Mouse (Mus musculus) heart, postnatal 0 days (tissue): ENCODE measurements at regions not wholly inside any gene's neighbourhood (a gene's known extent, or its start where the extent isn't known, plus 50 kb on each side); places are given as distances from the start of the nearest gene placed in this dataset.

Source experiments
- ATAC-seq: fragments of 200-750 bp; cut with Nextera tagmentation; 2 replicates; pipeline ENCODE4 v1.8.0; 2017; ENCODE audit warnings: low read depth, moderate number of reproducible peaks, moderate library complexity; ENCODE audit not compliant: insufficient read depth
- DNase-seq: peaks from one replicate; pipeline ENCODE4 v3.0.0-alpha.2; 2016; ENCODE audit warnings: low spot score
- H3K27ac ChIP-seq: fragments of 300-500 bp; sonication (generic); 2 replicates; pipeline ENCODE4 v1.5.1; 2014; ENCODE audit warnings: low read depth, mild to moderate bottlenecking
- H3K27me3 ChIP-seq: fragments of 300-500 bp; sonication (generic); 2 replicates; pipeline ENCODE4 v1.6.1; 2014; ENCODE audit warnings: low read length, mixed read lengths; ENCODE audit not compliant: control insufficient read depth, insufficient read depth
- H3K36me3 ChIP-seq: fragments of 300-500 bp; sonication (generic); replicated peaks from 2 replicates; pipeline ENCODE4 v1.6.1; 2014; ENCODE audit warnings: low read length, mixed read lengths; ENCODE audit not compliant: control insufficient read depth, insufficient read depth
- H3K4me1 ChIP-seq: fragments of 300-500 bp; sonication (generic); 2 replicates; pipeline ENCODE4 v1.6.1; 2014; ENCODE audit warnings: antibody characterized with exemption; ENCODE audit not compliant: control insufficient read depth, insufficient read depth
- H3K4me2 ChIP-seq: fragments of 300-500 bp; sonication (generic); 2 replicates; pipeline ENCODE4 v1.6.1; 2014; ENCODE audit warnings: low read depth, mild to moderate bottlenecking, low read length, moderate library complexity
- H3K4me3 ChIP-seq: fragments of 300-500 bp; sonication (generic); 2 replicates; pipeline ENCODE4 v1.5.1; 2014; ENCODE audit warnings: low read depth, low read length
- H3K9ac ChIP-seq: fragments of 300-500 bp; sonication (generic); replicated peaks from 2 replicates; pipeline ENCODE4 v1.6.1; 2014; ENCODE audit warnings: low read depth, low read length, mixed read lengths
- H3K9me3 ChIP-seq: fragments of 300-500 bp; sonication (generic); replicated peaks from 2 replicates; pipeline ENCODE4 v1.6.1; 2016; ENCODE audit warnings: low read length; ENCODE audit not compliant: control insufficient read depth
- CTCF ChIP-seq: IDR thresholded peaks from 2 replicates; pipeline ENCODE4 v1.5.1; 2016; ENCODE audit warnings: antibody characterized with exemption, control low read depth, low read depth
- EP300 ChIP-seq: IDR thresholded peaks from 2 replicates; pipeline ENCODE4 v1.6.1; 2016; ENCODE audit warnings: antibody characterized with exemption, low read depth
- WGBS: fragments of 180-500 bp; shearing (Covaris S2); extraction: QIAGEN DNeasy Blood & Tissue Kit; methylation state at CpG from one replicate; pipeline ENCODE4 v1.1.7; 2014; 5-methylcytosine and 5-hydroxymethylcytosine counted together

DNA sequence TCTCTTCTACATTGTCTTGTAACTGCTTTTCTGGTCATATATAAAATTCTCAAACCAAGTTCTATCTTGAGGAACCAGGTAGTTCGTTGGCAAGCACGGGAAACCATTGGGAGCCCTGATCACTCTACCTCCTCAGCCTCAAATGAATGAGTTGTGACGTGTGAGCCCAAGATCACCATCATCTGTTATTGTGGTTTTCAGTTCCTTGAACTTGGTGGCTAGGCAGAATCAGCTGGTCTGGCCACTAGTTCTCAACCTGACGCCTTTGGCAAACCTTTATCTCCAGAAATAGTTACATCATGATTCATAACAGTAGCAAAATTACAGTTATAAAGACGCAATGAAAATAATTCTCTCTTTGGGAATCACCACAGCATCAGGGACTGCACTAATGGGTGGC lies 209.7 kb upstream of the Dusp10 start:
- Histone ChIP-seq H3K9ac (no peak overlapping the region), H3K27ac (no peak overlapping the region), H3K4me3 (no peak overlapping the region), H3K4me2 (no peak overlapping the region), H3K9me3 (no peaks in the 10 kb centered on the region), H3K36me3 (no peaks in the 10 kb centered on the region), H3K4me1 (peaks cover 4% of the 10 kb centered on the region; the same call in 1 of the 2 replicates), H3K27me3 (no peaks in the 10 kb centered on the region)
- 63% methylated on average over 5 of the region's 5 CpGs for WGBS
- TF ChIP-seq CTCF: no peak
- no peak for TF ChIP-seq EP300
- DNase-seq (no peak), ATAC-seq (no peak)

DNA sequence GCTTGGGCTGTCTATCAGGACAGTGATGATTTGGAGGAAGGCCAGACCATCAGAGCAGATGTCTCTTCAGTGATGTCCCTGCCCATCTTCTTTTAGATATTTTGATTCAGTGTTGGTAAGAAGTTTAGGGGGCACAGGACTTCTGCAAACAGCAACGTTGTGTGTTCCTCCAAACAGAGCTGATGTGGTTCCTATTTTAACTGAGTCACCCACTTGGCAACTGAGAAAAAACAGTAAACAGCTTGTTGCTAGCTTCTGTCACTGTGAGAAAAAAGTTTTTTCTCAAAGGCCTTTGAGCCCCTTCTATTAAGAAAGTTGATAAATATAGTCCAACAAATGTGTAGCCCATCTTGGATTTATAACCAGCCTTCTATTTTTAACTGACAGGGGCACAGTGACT lies 209.3 kb upstream of the Dusp10 start:
- WGBS: 32% methylated on average over 1 of the region's 1 CpGs
- no peak for TF ChIP-seq CTCF
- TF ChIP-seq EP300: no peak
- no peaks in the 10 kb centered on the region for H3K27me3 ChIP-seq
- no peak overlapping the region for H3K27ac ChIP-seq
- no peak overlapping the region for H3K9ac ChIP-seq
- H3K36me3 ChIP-seq: no peaks in the 10 kb centered on the region
- H3K4me1 ChIP-seq: peaks cover 4% of the 10 kb centered on the region; the same call in 1 of the 2 replicates
- ATAC-seq: no peak
- no peaks in the 10 kb centered on the region for H3K9me3 ChIP-seq
- no peak for DNase-seq
- no peak overlapping the region for H3K4me3 ChIP-seq
- no peak overlapping the region for H3K4me2 ChIP-seq

DNA sequence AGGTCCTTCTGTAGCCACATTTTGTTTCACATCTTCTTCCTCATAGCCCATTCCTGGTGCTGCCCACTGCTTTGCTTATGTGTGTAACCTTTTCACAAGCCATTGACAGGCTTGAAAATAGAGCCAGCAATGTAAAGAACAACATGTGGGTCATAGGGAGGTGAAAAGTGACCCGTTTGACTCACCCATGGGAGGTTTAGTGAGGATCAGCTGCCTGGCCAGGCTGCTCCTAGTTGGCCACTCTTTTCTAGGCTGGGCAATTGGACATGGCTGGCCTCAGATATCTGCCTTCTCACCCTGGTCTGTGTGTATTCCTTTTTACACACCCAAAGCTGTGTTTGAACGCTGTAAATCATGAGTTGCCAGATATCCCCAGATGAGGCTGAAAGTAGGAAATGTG lies 208.8 kb upstream of the Dusp10 start:
- H3K9ac ChIP-seq: no peak overlapping the region
- no peaks in the 10 kb centered on the region for H3K27me3 ChIP-seq
- DNase-seq: no peak
- TF ChIP-seq EP300 (no peak), CTCF (no peak)
- H3K4me1 ChIP-seq: peaks cover 4% of the 10 kb centered on the region; the same call in 1 of the 2 replicates
- H3K9me3 ChIP-seq: no peaks in the 10 kb centered on the region
- no peak overlapping the region for H3K4me3 ChIP-seq
- H3K27ac ChIP-seq: no peak overlapping the region
- ATAC-seq: no peak
- WGBS: 59% methylated on average over 2 of the region's 2 CpGs
- no peaks in the 10 kb centered on the region for H3K36me3 ChIP-seq
- H3K4me2 ChIP-seq: no peak overlapping the region

DNA sequence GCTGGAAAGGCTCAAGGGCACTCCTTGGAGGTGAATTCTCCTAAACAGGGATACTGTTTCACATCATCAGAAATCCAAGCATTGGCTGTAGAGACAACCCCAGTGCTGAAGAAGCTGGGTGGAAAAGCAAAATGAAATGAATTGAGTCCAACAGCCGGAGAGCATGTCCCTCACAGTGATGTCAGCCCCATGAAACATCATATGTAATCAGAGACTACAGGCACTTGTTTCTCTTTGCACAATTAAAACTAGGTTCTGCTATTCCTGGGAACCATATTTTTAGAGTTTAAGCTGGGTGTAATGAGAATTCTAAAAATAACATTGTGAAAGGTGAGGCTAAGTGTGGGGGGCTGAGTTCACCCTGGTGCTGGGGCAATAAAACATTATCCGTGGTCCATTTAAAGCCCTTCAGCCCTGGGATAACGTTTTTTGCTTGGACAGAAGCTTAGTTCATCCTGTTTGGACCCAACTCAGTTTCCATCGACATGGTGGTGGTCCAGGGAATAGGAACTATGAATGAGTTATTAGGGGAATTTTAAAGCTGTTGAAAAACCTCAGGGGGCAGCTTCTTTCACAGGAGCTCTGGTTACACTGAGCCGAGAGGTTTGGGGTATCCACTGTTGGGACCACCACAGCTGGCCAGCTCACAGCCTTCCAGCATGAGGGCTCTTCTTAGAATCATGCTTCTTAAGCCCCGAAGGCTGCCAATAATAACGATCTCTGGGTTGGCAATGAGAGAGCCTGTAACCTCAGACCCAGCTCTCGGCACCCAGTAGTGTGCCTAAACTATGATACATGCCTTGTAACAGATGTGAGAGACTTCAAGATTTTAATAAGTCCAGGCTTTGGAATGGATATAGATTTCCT lies 206.0 kb upstream of the Dusp10 start:
- Histone ChIP-seq H3K9me3 (no peaks in the 10 kb centered on the region), H3K36me3 (no peaks in the 10 kb centered on the region), H3K4me3 (no peak overlapping the region), H3K9ac (no peak overlapping the region), H3K27ac (no peak overlapping the region), H3K27me3 (no peaks in the 10 kb centered on the region), H3K4me2 (no peak overlapping the region), H3K4me1 (peaks cover 4% of the 10 kb centered on the region; the same call in 1 of the 2 replicates)
- 67% methylated on average over 8 of the region's 8 CpGs for WGBS
- ATAC-seq (no peak), DNase-seq (no peak)
- TF ChIP-seq EP300 (no peak), CTCF (no peak)

DNA sequence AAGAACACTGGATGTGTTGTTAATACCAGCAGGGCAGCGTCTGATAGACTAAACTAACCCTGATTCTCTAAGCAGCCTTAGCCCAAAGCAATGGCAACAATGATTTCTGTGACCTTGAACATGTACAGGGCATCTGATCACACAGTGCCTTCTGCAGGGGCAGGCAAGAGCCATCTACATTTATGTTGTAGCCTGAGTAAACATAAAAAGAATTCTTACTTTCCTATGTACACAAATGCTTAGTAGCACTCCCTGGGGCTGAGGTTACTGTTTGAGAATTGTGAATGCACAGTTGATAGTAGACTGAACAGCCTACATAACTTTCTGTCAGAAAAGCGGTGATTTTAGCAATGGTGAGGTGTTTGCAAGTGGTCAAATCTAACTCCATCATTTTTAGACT lies 204.9 kb upstream of the Dusp10 start:
- Histone ChIP-seq H3K36me3 (no peaks in the 10 kb centered on the region), H3K4me1 (peaks cover 4% of the 10 kb centered on the region; the same call in 1 of the 2 replicates), H3K9me3 (no peaks in the 10 kb centered on the region), H3K4me3 (no peak overlapping the region), H3K4me2 (no peak overlapping the region), H3K27me3 (no peaks in the 10 kb centered on the region), H3K27ac (no peak overlapping the region), H3K9ac (no peak overlapping the region)
- TF ChIP-seq EP300 (no peak), CTCF (no peak)
- ATAC-seq (no peak), DNase-seq (no peak)
- 70% methylated on average over 2 of the region's 2 CpGs for WGBS

DNA sequence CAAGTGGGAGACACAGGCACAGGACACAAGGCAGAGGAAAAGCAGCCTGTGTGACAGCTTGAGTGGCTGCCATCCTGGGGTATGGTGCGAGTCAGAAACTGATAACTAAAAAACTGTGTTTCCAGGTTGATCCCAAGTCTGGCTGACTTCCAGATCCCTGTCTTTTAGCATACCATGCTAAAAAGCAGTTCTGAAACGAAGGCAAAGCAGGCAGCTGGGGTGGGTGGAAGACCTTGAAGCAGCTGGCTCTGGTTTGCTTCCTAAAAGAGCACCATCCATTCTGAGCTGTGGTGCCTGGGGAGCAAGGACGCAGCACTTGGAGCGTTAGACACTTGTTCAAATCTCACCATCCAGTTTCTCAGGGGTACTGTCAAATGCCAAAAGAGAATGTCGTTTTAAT lies 192.5 kb upstream of the Dusp10 start:
- no peaks in the 10 kb centered on the region for H3K27me3 ChIP-seq
- H3K9ac ChIP-seq: no peak overlapping the region
- WGBS: 30% methylated on average over 5 of the region's 5 CpGs
- no peak overlapping the region for H3K4me2 ChIP-seq
- H3K4me1 ChIP-seq: no peaks in the 10 kb centered on the region
- TF ChIP-seq CTCF (no peak), EP300 (no peak)
- no peak overlapping the region for H3K4me3 ChIP-seq
- H3K36me3 ChIP-seq: no peaks in the 10 kb centered on the region
- H3K27ac ChIP-seq: no peak overlapping the region
- ATAC-seq (no peak), DNase-seq (no peak)
- no peaks in the 10 kb centered on the region for H3K9me3 ChIP-seq
